Mouse (Mus musculus) liver, adult 2 months (tissue): ENCODE data around the gene Bach2.

Experiments
- CTCF ChIP-seq: fragments of 200-500 bp; IDR thresholded peaks from 2 replicates; pipeline ENCODE4 v1.5.1; 2011; ENCODE audit warnings: low read depth, low read length, control low read depth
- POLR2A ChIP-seq: fragments of 200-500 bp; IDR thresholded peaks from 2 replicates; pipeline ENCODE4 v1.6.1; 2011; ENCODE audit warnings: low read length, control low read depth; ENCODE audit not compliant: insufficient read depth; ENCODE audit errors: extremely low read depth

DNA sequence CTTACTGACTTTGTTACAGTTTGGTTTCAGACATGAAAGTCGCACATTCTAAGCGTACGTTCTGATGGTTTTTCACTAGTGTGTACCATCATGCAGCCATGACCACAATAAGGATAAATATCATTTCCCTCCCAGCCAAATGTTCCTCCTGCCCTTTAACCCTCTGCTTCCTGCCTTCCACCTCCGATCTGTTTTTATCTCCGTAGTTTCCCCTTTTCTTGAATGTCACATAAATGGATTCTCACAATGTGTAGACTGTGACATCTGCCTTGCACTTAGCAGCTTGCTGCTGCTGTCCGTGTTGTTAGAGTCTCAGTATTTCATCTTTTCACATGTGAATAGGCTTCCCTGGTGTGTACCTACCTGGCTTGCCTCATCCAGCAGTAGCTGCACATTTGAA is 108.6 kb downstream of the Bach2 start:
- TF ChIP-seq CTCF (no peak), POLR2A (no peak)
